Mouse (Mus musculus) left cerebral cortex, postnatal 36 days (tissue): ENCODE results near the gene Mfn2. TPM values are rescaled to one million over a fixed set of nuclear protein-coding genes. Genes with fewer than 3 reads are reported as not detected.

Source experiments
- DNase-seq, 2 experiments: peaks; one replicate each; pipeline ENCODE4 v3.0.0; 2021 to 2022; ENCODE audit warnings: low spot score in 2 of 2, mixed read lengths in 1 of 2
- intact Hi-C: fragments of 180-260 bp; cut with DNase I; formaldehyde crosslinking; loops from one replicate; pipeline ENCODE4 v1.15.1; 2025
- total RNA-seq, 2 experiments: library from RNA; stranded (reverse); gene quantifications; 2 replicates each; pipeline ENCODE4 v1.2.3; 2021

Mfn2 gene
- total RNA-seq, 2 experiments from 2014 or later = 181 to 206 TPM

DNA sequence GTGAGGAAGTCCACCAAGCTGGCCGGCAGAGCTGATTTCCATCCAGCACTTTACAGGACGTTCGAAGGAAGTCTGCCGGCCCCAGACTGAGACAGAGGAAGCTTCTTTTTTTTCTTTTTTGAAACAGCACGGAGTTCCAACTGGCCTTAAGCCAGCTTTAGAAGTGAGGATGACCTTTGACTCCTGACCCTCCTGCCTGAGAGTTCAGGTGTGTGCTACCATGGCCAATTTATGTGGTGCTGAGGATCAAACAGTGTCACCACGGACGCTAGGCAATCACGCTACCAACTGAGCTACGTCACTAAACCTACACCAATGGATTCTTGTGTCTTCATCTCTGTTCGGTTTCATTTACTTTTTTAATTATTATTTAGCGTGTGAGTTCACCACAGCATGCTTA, 17.8 kb upstream of the Mfn2 start:
- no peak for DNase-seq
- intact Hi-C loops = no loop called here

DNA sequence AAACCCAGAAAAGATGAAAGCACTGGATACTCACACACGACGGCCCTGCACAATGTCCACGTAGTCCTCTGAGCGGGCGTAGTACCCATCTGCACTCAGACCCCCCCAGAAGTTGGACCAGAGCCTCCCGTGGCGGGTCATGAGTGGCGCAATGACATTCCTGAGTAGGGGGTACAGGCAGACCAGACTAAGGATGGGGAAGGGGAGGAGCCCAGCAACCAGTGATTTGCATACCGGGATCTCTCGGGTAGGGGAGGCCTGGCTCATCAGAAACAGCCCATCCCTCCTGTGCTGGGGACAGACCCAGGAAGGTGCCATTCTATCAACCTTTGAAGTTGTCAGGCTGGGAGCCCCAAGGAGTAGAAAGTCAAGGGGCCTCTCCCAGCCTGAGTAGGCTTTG, 16.5 kb upstream of the Mfn2 start:
- intact Hi-C loops = no loop called here
- no peak for DNase-seq

DNA sequence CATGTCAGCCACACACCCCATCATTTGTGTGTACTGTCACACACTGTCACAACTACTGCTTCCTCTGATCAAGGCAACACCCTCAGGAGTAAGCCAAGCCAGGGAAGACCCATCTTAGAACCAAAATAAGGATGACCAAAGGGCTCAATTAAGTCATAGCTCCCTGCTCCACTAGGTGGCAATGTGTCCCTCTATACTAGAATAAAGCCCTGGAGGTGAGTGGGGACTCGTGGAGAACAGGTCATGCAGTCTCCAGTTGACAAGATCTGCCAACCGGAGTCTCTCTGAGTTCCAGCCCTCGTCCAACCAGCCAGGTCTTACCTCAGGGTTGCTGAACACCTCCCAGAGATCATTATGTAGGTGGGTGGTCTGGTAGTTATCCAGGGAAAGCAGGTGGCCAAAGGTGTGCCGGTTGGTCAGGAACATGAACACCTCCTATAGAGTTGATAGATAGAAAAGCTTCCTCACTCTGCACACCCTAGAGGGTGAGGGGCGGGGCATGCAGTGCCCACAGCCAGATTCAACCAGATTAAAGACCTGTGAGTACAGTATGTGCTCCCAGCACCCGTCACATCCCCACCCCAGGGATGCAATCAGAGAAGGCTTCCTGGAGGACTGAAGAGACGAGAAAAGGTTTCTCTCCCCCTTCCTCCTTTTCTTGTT, 14.1 kb upstream of the Mfn2 start:
- intact Hi-C loops = no loop called here
- no peak for DNase-seq

DNA sequence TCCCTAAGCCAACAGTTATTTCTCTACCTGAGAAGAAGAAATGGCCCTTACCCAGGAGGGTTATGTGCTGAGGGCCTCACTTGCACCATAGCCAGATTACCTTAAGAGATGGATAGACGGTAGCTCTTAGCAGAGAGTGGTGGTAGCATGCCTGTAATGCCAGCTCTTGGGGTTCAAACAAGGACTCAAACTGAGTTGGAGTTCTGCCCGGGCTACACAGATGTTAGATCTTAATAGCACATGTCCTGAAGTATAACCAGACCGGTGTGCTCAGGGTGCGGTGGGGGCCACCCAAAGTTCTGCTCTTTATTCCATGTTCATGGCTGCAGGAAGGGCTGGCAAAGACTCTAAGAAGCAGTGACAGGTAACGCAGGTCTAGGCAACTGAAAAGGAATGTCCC, 5.0 kb upstream of the Mfn2 start:
- intact Hi-C loops = no loop called here
- DNase-seq = no peak

DNA sequence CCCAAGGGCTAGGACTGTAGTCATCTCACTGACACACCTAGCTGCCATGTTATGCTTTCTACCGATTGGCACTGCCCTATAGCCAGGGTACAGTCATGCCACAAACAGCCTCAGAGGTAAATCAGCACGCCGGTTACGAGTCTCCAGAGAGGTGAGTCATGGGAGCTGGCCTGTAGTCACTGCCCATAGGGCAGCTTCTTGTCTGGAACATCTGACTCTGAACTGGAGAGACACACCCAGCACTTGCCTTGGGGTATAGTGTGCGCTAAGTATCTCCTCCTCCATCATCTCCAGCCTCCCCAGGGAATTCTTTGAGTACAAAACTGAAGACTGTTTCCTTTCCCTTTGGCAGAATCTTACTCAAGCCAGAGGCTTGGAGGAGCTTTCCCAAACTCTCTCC, 1.7 kb upstream of the Mfn2 start:
- intact Hi-C loops = no loop called here

DNA sequence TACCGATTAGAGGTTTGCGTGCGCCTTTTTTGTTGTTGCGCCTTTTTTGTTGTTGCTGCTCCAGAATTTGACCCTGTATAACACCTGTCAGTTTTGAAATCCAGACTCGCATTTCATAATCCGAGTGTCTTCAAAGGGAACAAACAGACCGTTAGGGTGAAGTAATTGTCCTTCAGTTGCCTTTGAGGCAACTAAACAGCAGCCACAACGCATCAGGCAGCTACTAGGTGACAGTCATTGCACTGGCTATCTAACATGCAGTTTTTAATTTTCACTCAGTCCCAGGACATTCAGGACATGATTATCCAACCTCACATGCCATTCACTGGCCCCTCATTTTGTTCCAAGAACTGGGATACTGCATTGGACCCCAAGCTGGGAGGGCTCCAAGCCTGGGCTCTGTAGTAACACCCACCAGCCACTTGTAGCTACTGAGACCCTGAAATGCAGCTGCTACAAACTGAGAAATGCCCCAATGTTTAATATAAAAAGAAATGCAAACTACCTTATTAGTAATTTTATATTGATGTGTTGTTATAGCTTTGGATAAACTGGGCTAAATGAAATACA, 671 bp upstream of the Mfn2 start:
- intact Hi-C loops = no loop called here
- peak in 1 of 2 experiments; percentile 22 for DNase-seq

More for the DNA sequence above, 1.7 kb upstream of the Mfn2 start:
- DNase-seq = no peak

DNA sequence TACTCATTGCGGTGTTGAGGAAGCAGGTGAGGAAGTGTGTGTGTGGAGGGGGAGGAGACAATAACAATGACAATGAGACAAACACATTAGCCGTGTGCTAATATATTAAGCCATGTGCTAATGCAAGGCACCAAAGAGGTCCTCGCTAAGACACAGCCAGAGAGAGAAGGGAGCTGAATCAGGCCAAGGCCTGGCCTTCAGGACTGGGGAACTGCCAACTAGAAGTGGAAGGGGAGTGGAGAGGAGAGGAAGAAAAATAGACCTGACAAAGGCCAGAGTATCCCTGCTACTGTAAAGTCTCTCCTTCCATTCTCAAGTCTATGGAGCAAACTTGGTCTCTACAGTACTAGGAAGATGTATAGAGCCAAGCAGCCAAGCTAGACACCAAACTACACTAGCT, 903 bp downstream of the Mfn2 start:
- intact Hi-C loops = no loop called here
- DNase-seq = no peak

DNA sequence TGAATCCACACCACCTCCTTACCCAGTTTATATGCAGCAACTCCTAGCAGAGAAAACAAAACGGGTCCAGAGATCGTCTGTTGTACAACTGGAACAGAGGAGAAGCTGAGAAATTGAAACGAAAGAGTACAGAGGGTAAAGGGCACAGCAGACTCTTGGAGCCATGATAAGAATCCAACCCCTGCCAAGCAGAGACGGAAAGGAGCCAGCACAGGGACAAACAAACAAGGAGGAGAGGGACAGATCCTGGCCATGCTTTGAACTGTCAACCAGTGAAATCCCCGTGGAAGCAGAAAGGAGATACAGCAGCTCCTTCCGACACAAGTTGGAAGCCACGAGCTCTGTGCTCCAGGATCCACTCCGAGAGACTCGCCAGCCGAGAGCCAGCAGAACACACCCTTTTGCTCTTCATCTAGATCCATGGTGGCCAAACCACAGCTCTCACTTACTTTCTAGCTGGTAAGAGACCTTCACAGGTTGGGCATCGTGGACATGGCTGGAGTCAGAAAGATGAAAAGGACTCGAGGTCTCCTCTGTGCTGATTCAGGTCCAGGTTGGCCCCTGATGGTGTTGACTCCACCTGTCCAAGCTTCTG, 1.5 kb downstream of the Mfn2 start:
- no peak for DNase-seq
- intact Hi-C loops = no loop called here

DNA sequence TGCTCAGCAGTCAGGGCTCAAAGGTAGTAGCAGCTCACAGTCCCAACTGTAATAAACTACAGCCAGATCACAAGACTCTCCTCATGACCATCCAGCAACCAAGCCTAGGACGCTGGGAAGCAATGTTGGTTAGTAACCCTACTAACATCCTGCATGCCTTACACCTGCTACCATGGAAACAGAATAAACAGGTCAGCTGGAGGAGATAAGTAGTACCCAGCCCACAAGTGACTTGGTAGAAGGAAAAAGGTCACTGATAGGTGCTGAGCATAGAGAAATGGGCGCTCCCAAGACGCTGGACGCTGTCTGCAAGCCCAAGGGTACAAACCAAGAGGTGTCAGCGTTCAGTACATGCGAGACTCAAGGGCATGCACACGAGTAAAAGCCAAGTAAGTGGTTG, 4.1 kb downstream of the Mfn2 start:
- no peak for DNase-seq
- intact Hi-C loops = no loop called here

DNA sequence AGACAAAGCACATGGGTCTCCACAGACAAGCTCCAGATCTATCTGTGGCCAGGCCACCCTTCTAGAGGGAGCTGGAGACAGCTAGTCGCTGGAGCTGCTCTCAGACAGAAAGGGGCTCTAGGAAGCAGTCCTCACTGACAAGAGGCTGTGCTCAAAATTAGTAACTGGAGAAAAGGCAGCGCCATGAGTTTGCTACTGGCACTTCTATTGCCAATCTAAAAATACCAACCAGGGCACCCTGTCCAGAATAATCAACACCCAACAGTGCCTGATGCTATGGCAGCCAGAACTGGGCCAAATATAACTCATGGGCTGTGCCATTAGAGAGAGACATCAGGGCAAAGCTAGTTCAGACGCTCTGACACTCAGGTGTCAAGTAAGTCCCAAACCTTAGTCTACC, 7.2 kb downstream of the Mfn2 start:
- peak; percentile 15 to 31 for DNase-seq
- intact Hi-C loops = no loop called here

DNA sequence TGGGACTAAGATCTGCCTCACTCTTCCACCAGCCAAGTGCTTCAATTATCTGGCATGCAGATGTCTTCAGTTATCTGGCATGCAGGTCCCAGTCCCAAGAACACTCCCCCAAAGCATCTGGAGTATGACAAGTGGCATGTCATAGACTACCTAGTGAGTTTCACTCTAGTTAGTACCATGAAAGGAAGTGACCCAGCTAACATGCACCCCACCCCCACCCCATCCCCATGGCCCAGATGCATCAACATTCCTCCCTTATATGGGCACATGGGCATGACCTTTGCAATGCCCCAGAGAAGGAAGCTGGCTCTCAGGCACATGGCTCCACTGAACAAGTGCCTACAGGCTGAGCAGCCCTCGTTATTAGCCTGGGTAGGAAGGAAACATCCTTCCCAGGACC, 8.1 kb downstream of the Mfn2 start:
- DNase-seq = no peak
- intact Hi-C loops = no loop called here

DNA sequence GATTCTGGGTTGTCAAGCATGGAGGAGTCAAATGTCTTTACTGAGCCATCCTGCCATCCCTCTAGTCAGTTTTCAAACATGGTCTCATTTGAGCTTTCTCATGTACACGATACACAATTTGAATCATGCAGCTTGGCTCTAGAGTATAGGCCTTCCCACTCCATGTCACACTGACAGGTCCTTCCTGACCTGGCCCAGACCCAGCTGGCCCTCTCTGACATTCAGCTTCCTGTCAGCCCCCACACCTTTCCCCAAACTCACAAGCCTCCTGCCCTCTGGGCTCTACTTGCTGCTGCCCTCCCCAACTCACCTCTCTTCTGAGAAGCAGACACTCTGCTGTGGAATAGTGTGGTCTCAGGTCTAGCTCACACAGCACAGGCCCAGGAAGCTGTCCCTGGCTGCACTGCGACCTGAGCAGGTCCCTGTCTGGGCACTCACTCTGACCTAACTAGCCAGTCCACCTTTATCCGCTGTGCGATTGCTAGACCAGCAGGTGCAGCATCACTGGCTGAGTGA, 8.6 kb downstream of the Mfn2 start:
- no peak for DNase-seq

DNA sequence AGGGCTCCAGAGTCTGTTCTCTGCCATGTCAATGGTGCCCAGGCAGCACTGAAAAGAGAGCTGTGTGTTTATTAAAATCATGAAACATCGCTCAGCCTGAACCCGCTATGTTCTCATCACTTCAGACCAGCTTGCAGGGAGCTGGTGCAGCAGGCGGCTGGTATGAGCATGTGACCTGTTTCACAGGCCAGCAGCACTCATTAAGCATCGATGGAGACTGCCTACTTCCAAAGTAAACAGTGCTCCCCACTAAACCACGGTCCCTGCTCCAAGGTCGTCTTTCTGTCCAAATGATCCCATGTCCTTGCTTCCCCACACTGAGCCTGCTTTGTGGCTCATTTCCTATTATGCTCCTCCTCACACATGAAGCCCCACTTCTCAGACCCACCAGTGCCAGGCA, 14.2 kb downstream of the Mfn2 start:
- intact Hi-C loops = no loop called here
- DNase-seq = no peak

More for the DNA sequence above, 8.6 kb downstream of the Mfn2 start:
- intact Hi-C loops = no loop called here

DNA sequence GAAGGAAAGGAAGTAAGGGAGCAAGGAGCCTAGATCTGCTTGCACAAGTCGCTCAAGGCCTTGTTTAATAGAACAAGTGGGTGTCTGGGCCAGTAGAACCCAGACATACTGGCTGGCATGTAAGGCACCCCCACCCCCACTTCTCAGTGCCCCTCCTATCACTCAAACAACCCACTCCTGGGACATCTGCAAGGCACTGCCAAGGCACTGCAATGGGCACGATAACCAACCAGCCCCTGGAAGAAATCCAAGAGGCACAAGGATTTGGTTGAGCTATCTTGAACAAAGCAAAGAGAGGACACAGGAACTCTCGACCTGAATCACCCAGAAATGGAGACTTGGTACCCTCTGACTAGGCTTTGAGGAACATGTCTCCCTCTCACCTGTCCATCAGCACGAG, 16.3 kb downstream of the Mfn2 start:
- intact Hi-C loops = no loop called here
- DNase-seq = no peak

DNA sequence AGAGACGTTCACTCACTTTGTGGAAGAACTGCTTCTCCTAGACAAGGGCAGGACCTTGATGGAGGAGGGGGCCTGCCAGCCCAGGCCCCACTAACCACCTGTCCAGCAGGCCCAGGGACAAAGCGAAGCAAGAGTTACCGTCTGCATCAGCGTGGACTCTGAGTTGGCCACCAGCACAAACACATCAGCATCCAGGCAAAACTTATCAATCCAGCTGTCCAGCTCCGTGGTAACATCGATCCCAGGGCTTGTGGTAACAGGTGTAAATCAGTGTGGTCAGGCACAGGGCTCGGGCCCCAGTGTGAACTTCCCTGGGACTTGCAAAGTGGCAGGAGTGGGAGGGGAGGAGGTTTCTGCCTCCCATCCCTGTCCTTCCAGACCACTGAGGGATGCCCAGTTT, 17.2 kb downstream of the Mfn2 start:
- intact Hi-C loops = no loop called here
- DNase-seq = no peak

DNA sequence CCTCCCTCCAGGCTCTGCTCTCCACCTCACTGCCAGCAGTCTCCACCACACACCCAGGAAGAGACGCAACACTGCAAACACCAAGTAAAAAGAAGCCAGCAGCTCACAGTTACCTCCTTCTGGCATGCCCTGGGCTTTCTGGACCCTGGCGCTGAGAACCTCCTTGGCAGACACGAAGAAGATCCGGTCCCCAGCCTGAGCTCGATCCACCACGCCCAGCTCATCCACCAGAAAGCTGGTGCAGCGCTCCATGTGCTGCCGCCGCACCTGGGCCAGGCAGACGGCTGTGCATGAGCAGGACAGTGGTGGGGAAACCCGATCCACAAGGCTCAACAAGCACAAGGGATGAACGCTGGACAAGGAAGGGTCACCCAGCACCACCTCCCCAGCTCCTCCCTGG, 18.3 kb downstream of the Mfn2 start:
- DNase-seq = no peak
- intact Hi-C loops = no loop called here

DNA sequence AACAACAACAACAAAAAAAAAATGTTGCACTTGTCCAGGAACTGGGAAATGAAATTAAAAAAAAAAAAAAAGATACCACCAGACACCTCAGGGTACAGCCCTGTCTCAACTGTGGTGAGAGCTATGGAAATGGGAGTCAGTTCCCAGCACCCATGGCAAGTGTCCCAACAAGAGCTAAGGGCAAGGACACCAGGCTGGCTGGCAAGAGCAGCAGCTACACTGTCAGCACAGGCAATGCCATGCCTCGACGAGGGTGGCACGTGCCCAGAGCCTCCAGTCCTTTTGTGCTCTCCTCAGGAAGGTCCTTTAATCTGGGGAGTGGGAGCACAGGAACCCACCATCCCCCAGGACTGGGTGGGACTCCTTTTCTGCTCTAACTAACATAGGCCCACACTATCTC, 20.4 kb downstream of the Mfn2 start:
- DNase-seq = no peak
- intact Hi-C loops = no loop called here

DNA sequence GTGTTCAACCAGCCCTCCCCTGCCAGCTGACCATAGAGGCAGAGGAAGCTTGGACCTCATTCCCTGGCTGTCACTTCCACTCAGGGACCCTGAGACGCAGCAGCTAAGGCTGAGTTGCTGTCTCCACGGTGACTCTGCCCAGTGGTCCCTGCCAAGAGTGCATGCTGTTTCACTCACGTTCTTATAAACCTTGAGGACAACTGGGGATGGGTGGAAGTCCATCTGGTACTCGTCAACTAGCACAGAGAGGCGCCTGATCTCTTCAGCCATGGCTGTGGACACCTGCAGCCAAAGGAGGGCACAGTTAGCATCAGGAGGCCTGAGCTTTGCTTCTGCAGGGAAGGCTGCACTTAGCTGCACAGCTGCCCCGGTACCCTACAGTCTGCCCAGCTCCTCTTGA, 21.5 kb downstream of the Mfn2 start:
- no peak for DNase-seq
- intact Hi-C loops = no loop called here

DNA sequence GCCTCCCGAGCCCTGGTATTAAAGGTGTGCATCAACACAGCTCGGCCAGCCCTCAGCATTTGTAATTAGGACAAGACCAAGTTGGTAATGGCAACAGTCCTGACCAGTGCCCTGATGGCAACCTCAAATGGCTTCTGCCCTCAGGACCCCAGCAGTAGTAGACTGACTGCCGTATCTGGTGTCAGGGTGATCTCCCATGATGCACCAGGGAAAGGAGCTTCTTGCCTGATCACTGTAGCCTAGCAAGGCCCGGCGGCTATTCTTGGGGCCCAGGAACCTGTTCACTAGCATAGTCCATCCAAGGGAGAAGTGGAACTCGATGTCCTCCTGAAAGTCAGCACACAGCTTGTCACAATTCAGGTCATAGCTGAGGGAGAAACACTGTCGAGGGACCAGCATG, 22.7 kb downstream of the Mfn2 start:
- DNase-seq = no peak

DNA sequence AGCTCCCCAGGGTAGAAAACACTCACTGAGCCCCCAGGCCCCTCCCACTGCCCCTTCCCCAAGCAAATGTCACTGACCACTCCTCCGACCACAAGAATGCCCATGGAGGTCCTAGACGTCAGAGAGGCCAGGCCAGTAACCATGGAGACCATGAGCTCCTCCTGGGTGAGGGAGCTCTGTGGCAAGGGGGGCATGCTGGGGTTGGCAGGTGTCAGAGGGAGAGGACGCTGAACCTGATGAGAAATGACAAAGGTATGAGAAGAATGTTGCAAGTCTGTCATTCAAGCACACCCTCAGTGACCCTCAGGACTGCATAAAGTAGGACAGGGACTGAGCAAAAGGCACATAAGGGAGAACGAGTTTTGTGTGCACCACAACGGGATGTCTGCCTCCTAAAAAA, 24.6 kb downstream of the Mfn2 start:
- intact Hi-C loops = no loop called here
- no peak for DNase-seq

More for the DNA sequence above, 22.7 kb downstream of the Mfn2 start:
- intact Hi-C loops = no loop called here

DNA sequence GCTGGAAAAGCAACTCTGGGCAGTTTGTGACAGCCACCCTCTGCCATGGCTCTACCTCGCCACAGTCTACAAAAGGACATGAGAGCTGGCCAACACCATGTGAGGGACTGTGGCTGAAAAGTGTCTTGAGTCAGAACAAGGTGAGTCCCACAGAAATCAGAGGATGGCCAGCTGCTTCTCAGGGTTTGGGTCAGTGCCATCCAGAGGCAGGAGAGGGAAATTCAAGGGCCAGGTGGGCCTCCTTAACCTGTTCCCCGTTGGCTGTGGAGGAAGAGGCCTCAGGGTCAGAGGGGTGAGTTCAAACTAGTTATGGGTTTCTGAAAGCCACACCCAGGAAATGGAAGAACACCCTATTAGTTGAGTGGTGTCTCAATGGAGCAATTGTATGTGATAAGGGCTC, 25.0 kb downstream of the Mfn2 start:
- intact Hi-C loops = no loop called here
- DNase-seq = no peak
